8 mouse cellular contexts compared by ENCODE assay signal in the genomic region with DNA sequence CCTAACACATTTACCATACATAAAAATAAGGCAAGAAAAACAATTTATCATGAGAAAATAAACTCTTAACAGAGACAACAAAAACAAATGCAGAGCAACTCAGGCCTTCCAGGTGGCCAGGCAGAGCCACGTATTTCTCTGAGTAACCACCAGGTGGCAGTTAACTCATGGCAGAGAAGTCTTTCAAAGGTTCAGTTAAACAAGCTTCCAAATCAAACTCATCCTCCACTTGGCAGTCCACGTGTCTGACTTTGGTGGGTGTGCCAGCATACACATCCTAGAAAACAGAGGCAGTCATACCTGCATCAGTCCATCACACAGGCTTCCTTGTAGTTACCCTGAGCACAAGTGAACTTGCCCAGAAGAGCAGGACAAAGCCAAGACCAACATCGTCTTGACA. TPM values are rescaled to one million over a fixed set of nuclear protein-coding genes. Genes with fewer than 3 reads are reported as not detected.
DNase-seq lines count a peak whose midpoint lies in the region; ATAC-seq lines count a peak whose summit lies in the region.

No protein-coding gene starts in this region.

- peak; percentile 36; the same call in 1 of the 2 replicates for ATAC-seq in midbrain, embryonic 16.5 days
- no peak for ATAC-seq in midbrain, embryonic 13.5 days
- ATAC-seq in megakaryocyte, adult 5-6 weeks (ENCODE audit: poor library complexity, severe bottlenecking) = peak; percentile 64

- H3K4me3 ChIP-seq in midbrain, embryonic 16.5 days (ENCODE audit: low read depth, low read length) = no peak overlapping the region
- no peak overlapping the region for H3K4me3 ChIP-seq in midbrain, embryonic 13.5 days (replicated peaks)

- H3K4me2 ChIP-seq in midbrain, embryonic 16.5 days (ENCODE audit: low read length) = no peak overlapping the region
- H3K4me2 ChIP-seq in midbrain, embryonic 13.5 days (replicated peaks) = no peak overlapping the region

- no peaks in the 10 kb centered on the region for H3K4me1 ChIP-seq in midbrain, embryonic 16.5 days (ENCODE audit: control insufficient read depth, insufficient read depth, low read length)
- H3K4me1 ChIP-seq in midbrain, embryonic 13.5 days (replicated peaks) = no peaks in the 10 kb centered on the region

- H3K36me3 ChIP-seq in midbrain, embryonic 16.5 days (ENCODE audit: control insufficient read depth, insufficient read depth, low read length) = peaks cover 14% of the 10 kb centered on the region
- peaks cover 69% of the 10 kb centered on the region for H3K36me3 ChIP-seq in midbrain, embryonic 13.5 days

- peak; percentile 62 for DNase-seq in cerebellum, adult 9-10 months
- no peak for DNase-seq in cerebellum, adult 11 months
- peak; percentile 29 for DNase-seq in embryo, embryonic 11.5 days (ENCODE audit: low read depth, low spot score)
- peak; percentile 54 to 58 for DNase-seq in kidney, postnatal 4 days
- peak; percentile 62 for DNase-seq in thymus, postnatal 14 days

- no peak overlapping the region for H3K9ac ChIP-seq in midbrain, embryonic 16.5 days (ENCODE audit: low read depth, low read length)
- H3K9ac ChIP-seq in midbrain, embryonic 13.5 days (replicated peaks) = no peak overlapping the region

- no peak overlapping the region for H3K27ac ChIP-seq in midbrain, embryonic 16.5 days (ENCODE audit: low read length)
- no peak overlapping the region for H3K27ac ChIP-seq in midbrain, embryonic 13.5 days

- H3K27me3 ChIP-seq in midbrain, embryonic 16.5 days (ENCODE audit: control insufficient read depth, insufficient read depth, low read depth, low read length) = no peaks in the 10 kb centered on the region
- no peaks in the 10 kb centered on the region for H3K27me3 ChIP-seq in midbrain, embryonic 13.5 days

- WGBS in midbrain, embryonic 16.5 days = 40% methylated on average over 3 of the region's 3 CpGs
- WGBS in midbrain, embryonic 13.5 days = 45% methylated on average over 3 of the region's 3 CpGs

- no peaks in the 10 kb centered on the region for H3K9me3 ChIP-seq in midbrain, embryonic 16.5 days (replicated peaks; ENCODE audit: control insufficient read depth, low read length, poor library complexity, severe bottlenecking)
- no peaks in the 10 kb centered on the region for H3K9me3 ChIP-seq in midbrain, embryonic 13.5 days

RNA-seq across cellular contexts. Expression of a gene that starts 10.9 kb away (rescaled TPM):
- polyA plus RNA-seq in midbrain, embryonic 16.5 days (2015; fragmentation: Nextera tagmentation; extraction: Ambion mirVana) = 0.70 and 0.89 TPM in 2 replicates
- polyA plus RNA-seq in midbrain, embryonic 13.5 days (2015; fragmentation: Nextera tagmentation; extraction: Ambion mirVana) = 0.85 TPM in 2 replicates
- 0.32 and 0.36 TPM in 2 replicates for total RNA-seq in megakaryocyte, adult 5-6 weeks (2015)
- 0.07 and 0.57 TPM in 2 replicates for total RNA-seq in megakaryocyte, adult 5-6 weeks (2017)

RNA-seq across cellular contexts. Expression of a gene that starts 11.2 kb away (rescaled TPM):
- polyA plus RNA-seq in midbrain, embryonic 16.5 days (2015; fragmentation: Nextera tagmentation; extraction: Ambion mirVana) = 30.3 and 31.0 TPM in 2 replicates
- 36.0 and 41.3 TPM in 2 replicates for polyA plus RNA-seq in midbrain, embryonic 13.5 days (2015; fragmentation: Nextera tagmentation; extraction: Ambion mirVana)
- 14.0 and 14.4 TPM in 2 replicates for total RNA-seq in megakaryocyte, adult 5-6 weeks (2015)
- 8.2 and 9.4 TPM in 2 replicates for total RNA-seq in megakaryocyte, adult 5-6 weeks (2017)

RNA-seq across cellular contexts. Expression of a gene that starts 11.7 kb away (rescaled TPM):
- polyA plus RNA-seq in midbrain, embryonic 16.5 days (2015; fragmentation: Nextera tagmentation; extraction: Ambion mirVana) = 119 and 123 TPM in 2 replicates
- polyA plus RNA-seq in midbrain, embryonic 13.5 days (2015; fragmentation: Nextera tagmentation; extraction: Ambion mirVana) = 143 and 151 TPM in 2 replicates
- total RNA-seq in megakaryocyte, adult 5-6 weeks (2015) = 215 and 221 TPM in 2 replicates
- total RNA-seq in megakaryocyte, adult 5-6 weeks (2017) = 234 and 254 TPM in 2 replicates

RNA-seq across cellular contexts. Expression of a gene that starts 17.3 kb away (rescaled TPM):
- polyA plus RNA-seq in midbrain, embryonic 16.5 days (2015; fragmentation: Nextera tagmentation; extraction: Ambion mirVana) = 25.0 and 28.4 TPM in 2 replicates
- polyA plus RNA-seq in midbrain, embryonic 13.5 days (2015; fragmentation: Nextera tagmentation; extraction: Ambion mirVana) = 84.6 and 88.0 TPM in 2 replicates
- 162 and 163 TPM in 2 replicates for total RNA-seq in megakaryocyte, adult 5-6 weeks (2015)
- total RNA-seq in megakaryocyte, adult 5-6 weeks (2017) = 165 and 193 TPM in 2 replicates

RNA-seq across cellular contexts. Expression of a gene that starts 17.6 kb away (rescaled TPM):
- polyA plus RNA-seq in midbrain, embryonic 16.5 days (2015; fragmentation: Nextera tagmentation; extraction: Ambion mirVana) = 29.1 and 29.7 TPM in 2 replicates
- polyA plus RNA-seq in midbrain, embryonic 13.5 days (2015; fragmentation: Nextera tagmentation; extraction: Ambion mirVana) = 31.8 and 33.2 TPM in 2 replicates
- 14.4 and 16.5 TPM in 2 replicates for total RNA-seq in megakaryocyte, adult 5-6 weeks (2015)
- 14.4 and 15.0 TPM in 2 replicates for total RNA-seq in megakaryocyte, adult 5-6 weeks (2017)
